Mouse (Mus musculus) intestine, postnatal 0 days (tissue): Measurements from ENCODE around the gene Pth2. TPM values are rescaled to one million over a fixed set of nuclear protein-coding genes. Genes with fewer than 3 reads are reported as not detected.
A peak's percentile ranks its signal among the peaks of the same experiment; 100 is the strongest.

Source experiments
- ATAC-seq: fragments of 200-750 bp; cut with Nextera tagmentation; 2 replicates; pipeline ENCODE4 v1.8.0; 2017; ENCODE audit warnings: mild to moderate bottlenecking, moderate TSS enrichment, moderate library complexity
- H3K27ac ChIP-seq: fragments of 300-500 bp; sonication (generic); 2 replicates; pipeline ENCODE4 v1.5.1; 2014; ENCODE audit warnings: mild to moderate bottlenecking, low read depth, low read length, moderate library complexity
- H3K27me3 ChIP-seq: fragments of 300-500 bp; sonication (generic); replicated peaks from 2 replicates; pipeline ENCODE4 v1.6.1; 2014; ENCODE audit warnings: low read length, mixed read lengths; ENCODE audit not compliant: control insufficient read depth, insufficient read depth
- H3K36me3 ChIP-seq: fragments of 300-500 bp; sonication (generic); 2 replicates; pipeline ENCODE4 v1.6.1; 2014; ENCODE audit warnings: mild to moderate bottlenecking, moderate library complexity; ENCODE audit not compliant: control insufficient read depth, insufficient read depth
- H3K4me1 ChIP-seq: fragments of 300-500 bp; sonication (generic); replicated peaks from 2 replicates; pipeline ENCODE4 v1.6.1; 2014; ENCODE audit warnings: antibody characterized with exemption, low read length, mixed read lengths; ENCODE audit not compliant: control insufficient read depth, insufficient read depth
- H3K4me2 ChIP-seq: fragments of 300-500 bp; sonication (generic); replicated peaks from 2 replicates; pipeline ENCODE4 v1.6.1; 2014; ENCODE audit warnings: low read depth, mild to moderate bottlenecking, moderate library complexity
- H3K4me3 ChIP-seq: fragments of 300-500 bp; sonication (generic); 2 replicates; pipeline ENCODE4 v1.5.1; 2014; ENCODE audit warnings: low read depth, low read length
- H3K9ac ChIP-seq: fragments of 300-500 bp; sonication (generic); 2 replicates; pipeline ENCODE4 v1.6.1; 2014; ENCODE audit warnings: mild to moderate bottlenecking, low read depth, low read length
- H3K9me3 ChIP-seq: fragments of 300-500 bp; sonication (generic); 2 replicates; pipeline ENCODE4 v1.6.1; 2016; ENCODE audit warnings: mixed run types; ENCODE audit not compliant: control insufficient read depth
- CTCF ChIP-seq: sonication (generic); IDR thresholded peaks from 2 replicates; pipeline ENCODE4 v1.5.1; 2016; ENCODE audit warnings: low read depth, mild to moderate bottlenecking, control low read depth, antibody characterized with exemption, moderate library complexity
- WGBS: fragments of 180-500 bp; shearing (Covaris S2); extraction: QIAGEN DNeasy Blood & Tissue Kit; methylation state at CpG from one replicate; pipeline ENCODE4 v1.1.7; 2014; 5-methylcytosine and 5-hydroxymethylcytosine counted together
- polyA plus RNA-seq: library from polyadenylated mRNA; unstranded; fragments of >200 nt; fragmentation: Nextera tagmentation; extraction: Ambion mirVana; gene quantifications from 2 replicates; pipeline ENCODE4 v1.2.1, GENCODE M21; 2015

Gene Pth2
- polyA plus RNA-seq, 1 experiment from 2014 or later = not detected

DNA sequence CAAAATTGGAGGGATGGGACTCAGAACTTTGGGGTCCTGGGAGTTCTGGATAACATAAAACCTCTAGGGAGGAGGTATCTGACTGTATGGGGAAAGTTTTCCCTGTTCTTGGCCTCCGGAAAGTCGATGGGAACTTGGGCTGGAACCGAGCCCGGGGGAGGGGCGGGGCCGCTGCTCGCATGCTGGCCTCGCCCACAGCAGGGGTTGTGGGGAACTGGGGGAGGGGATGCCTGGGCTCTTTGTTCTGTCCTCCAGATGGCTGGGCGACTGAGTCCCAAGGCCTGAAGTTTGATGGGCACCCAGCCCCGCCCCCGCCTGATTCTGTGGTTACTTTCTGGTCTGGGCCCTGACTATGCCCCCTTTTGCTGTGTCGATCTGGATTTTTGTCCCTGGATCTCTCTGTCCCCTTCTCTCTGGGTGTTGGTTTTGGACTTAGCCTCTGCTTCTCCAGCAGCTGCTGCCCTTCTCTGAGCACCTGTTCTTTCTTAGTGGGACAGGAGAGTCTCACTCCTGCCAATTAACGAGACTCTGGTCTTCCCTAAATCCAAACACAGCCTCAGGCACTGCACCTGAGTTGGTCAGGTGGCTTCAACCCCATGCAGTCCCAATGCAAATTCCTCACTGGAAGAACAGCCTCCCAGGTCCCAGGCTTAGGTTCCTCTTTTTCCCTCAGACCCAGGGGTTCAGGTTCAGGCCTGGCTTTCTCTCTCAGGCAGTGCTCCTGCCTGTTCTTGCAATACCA lies 35.8 kb downstream of the Pth2 start:
- Histone ChIP-seq H3K9ac (peak overlapping the region; percentile 70), H3K4me3 (peak overlapping the region; percentile 57), H3K36me3 (peaks cover 7% of the 10 kb centered on the region; the same call in 1 of the 2 replicates), H3K9me3 (no peaks in the 10 kb centered on the region), H3K27ac (peak overlapping the region; percentile 30), H3K4me2 (peak overlapping the region; percentile 79), H3K4me1 (peaks cover 4% of the 10 kb centered on the region), H3K27me3 (peaks cover 7% of the 10 kb centered on the region)
- ATAC-seq = peak; percentile 18; the same call in 1 of the 2 replicates
- 7% methylated on average over 13 of the region's 13 CpGs for WGBS
- TF ChIP-seq CTCF = no peak

DNA sequence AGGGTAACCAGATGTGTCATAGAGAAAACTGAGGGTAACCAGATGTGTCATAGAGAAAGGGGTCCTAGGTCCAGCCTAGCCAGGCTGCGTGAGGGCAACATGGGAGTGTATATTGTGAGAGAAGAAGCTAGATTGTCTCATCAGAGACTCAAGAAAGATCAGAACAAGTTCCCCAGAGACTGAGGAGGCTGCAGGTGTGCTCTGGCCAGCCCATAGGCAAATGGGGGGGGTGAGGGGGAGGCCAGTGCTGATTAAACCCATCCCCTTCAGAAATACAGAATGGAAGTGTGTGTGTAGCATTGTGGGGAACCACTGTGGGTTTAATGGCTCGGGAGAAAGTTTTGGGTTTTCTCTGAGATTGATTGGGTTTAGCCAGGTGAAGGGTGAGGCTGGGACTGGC lies 40.9 kb downstream of the Pth2 start:
- H3K4me2 ChIP-seq = no peak overlapping the region
- H3K36me3 ChIP-seq = peaks cover 23% of the 10 kb centered on the region; the same call in 1 of the 2 replicates
- no peaks in the 10 kb centered on the region for H3K4me1 ChIP-seq
- ATAC-seq = no peak
- H3K4me3 ChIP-seq = no peak overlapping the region
- 64% methylated on average over 2 of the region's 2 CpGs for WGBS
- no peak overlapping the region for H3K27ac ChIP-seq
- TF ChIP-seq CTCF = no peak
- H3K27me3 ChIP-seq = no peaks in the 10 kb centered on the region
- no peaks in the 10 kb centered on the region for H3K9me3 ChIP-seq
- no peak overlapping the region for H3K9ac ChIP-seq

DNA sequence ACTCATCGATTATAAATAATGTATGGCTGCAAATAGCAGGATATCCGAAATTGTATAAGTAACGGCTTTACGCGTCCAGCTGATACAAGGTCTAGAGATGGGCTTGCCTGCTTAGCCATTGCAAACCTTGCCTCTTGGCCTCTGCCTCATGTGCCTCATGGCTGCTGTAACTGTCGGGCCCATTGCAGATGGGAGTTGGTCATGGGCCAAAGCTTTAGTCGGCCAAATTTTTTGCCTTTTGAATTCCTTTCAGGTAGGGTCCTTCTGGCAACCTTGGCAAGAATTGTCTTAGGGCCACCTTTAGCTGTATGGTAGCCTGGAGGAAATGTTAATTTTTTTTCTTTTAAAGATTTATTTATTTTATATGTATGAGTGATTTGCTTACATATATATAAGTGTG lies 44.0 kb downstream of the Pth2 start:
- Histone ChIP-seq H3K9me3 (no peaks in the 10 kb centered on the region), H3K4me1 (no peaks in the 10 kb centered on the region), H3K27ac (no peak overlapping the region), H3K4me3 (no peak overlapping the region), H3K36me3 (peaks cover 29% of the 10 kb centered on the region; the same call in 1 of the 2 replicates), H3K27me3 (no peaks in the 10 kb centered on the region), H3K9ac (no peak overlapping the region), H3K4me2 (no peak overlapping the region)
- no peak for TF ChIP-seq CTCF
- no peak for ATAC-seq
- WGBS = 87% methylated on average over 7 of the region's 7 CpGs

DNA sequence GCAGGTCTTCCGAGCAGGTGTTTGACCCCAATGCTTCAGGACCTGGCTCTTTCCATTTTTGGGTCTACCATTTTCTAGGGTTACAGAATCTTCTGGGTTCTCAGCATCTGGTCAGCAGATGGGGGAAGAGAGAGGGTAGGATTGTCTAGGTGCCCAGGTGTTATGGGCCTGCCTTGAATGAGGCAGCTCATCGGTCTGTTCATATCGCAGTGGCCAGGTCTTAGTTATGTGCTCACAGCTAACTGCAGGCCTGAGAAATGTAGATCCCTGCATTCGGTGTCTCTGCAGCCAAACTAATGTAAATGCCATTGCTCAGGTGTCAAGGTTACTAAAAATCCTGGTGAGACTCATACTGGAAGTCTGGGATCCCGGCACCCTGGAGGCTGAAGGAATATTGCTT lies 45.6 kb downstream of the Pth2 start:
- ATAC-seq = no peak

DNA sequence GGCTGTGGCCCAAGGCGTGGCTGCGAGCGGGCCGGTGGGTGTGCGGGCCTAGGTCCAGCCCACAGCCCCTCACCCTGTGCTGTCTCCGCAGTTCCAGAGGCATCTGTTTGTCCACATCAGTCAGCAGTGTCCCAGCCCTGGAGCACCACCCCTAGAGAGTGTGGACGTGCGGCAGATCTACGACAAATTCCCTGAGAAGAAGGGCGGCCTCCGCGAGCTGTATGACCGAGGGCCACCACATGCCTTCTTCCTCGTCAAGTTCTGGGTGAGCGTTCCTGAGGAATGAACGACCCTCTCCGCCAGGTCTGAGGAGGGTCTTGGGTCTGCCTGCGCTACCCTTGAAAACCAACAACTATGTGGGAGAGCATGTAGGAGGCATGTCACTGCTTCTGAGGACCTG lies 47.8 kb downstream of the Pth2 start:
- WGBS = 93% methylated on average over 18 of the region's 18 CpGs
- Histone ChIP-seq H3K4me1 (peaks cover under 1% of the 10 kb centered on the region; the same call in 1 of the 2 replicates), H3K4me3 (no peak overlapping the region), H3K27me3 (no peaks in the 10 kb centered on the region), H3K27ac (no peak overlapping the region), H3K36me3 (peaks cover 30% of the 10 kb centered on the region; the same call in 1 of the 2 replicates), H3K9me3 (no peaks in the 10 kb centered on the region), H3K4me2 (no peak overlapping the region), H3K9ac (no peak overlapping the region)
- no peak for ATAC-seq
- no peak for TF ChIP-seq CTCF

More for the DNA sequence above, 45.6 kb downstream of the Pth2 start:
- Histone ChIP-seq H3K27ac (no peak overlapping the region), H3K4me2 (no peak overlapping the region), H3K27me3 (no peaks in the 10 kb centered on the region), H3K4me3 (no peak overlapping the region), H3K9me3 (no peaks in the 10 kb centered on the region), H3K9ac (no peak overlapping the region), H3K4me1 (no peaks in the 10 kb centered on the region), H3K36me3 (peaks cover 25% of the 10 kb centered on the region; the same call in 1 of the 2 replicates)
- no peak for TF ChIP-seq CTCF
- WGBS = 94% methylated on average over 5 of the region's 5 CpGs

DNA sequence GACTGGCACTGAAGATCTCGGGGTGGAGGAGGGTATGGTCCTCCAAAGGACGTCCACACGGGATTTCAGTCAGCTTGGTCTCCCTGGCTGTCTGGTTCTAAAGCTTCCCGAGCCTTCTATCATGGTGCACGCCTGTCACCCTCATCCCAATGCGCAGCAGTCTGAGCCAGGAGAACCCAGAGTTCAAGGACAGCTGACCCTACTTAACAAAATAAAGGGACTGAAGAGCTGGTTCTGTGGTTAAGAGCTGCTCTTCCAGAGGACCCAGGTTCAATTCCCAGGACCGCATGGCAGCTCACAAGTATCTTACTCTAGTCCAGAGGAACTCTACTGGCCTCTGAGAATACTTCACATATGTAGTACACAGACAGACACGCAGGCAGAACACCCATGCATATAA lies 48.3 kb downstream of the Pth2 start:
- Histone ChIP-seq H3K4me1 (peaks cover 6% of the 10 kb centered on the region), H3K4me2 (no peak overlapping the region), H3K27ac (no peak overlapping the region), H3K9me3 (no peaks in the 10 kb centered on the region), H3K36me3 (peaks cover 28% of the 10 kb centered on the region; the same call in 1 of the 2 replicates), H3K9ac (no peak overlapping the region), H3K4me3 (no peak overlapping the region), H3K27me3 (no peaks in the 10 kb centered on the region)
- no peak for ATAC-seq
- no peak for TF ChIP-seq CTCF
- 90% methylated on average over 8 of the region's 8 CpGs for WGBS
